Mouse (Mus musculus): ENCODE measurements around the gene Phlpp1.
"Not testable (repeated sequence)": the region's sequence is repeated elsewhere in the genome, so short reads cannot be mapped to it uniquely, and the experiment has no call there.

The Phlpp1 gene

GRCm38 (mm10) chr1:106243371-106243770, 71.8 kb downstream of the Phlpp1 start:
- DNase-seq (ENCODE audit: low spot score in 2 of 2), result no peak

- DNase-seq (ENCODE audit: low spot score in 2 of 2), result no peak
Observed at GRCm38 (mm10) chr1:106244245-106244644, 72.7 kb downstream of the Phlpp1 start.

GRCm38 (mm10) chr1:106254047-106254446, 82.5 kb downstream of the Phlpp1 start:
- DNase-seq (ENCODE audit: low spot score in 2 of 2), result no peak

GRCm38 (mm10) chr1:106257176-106257575, 85.6 kb downstream of the Phlpp1 start:
- DNase-seq (ENCODE audit: low spot score in 2 of 2), result no peak

GRCm38 (mm10) chr1:106268028-106268799, 96.7 kb downstream of the Phlpp1 start:
- DNase-seq (ENCODE audit: low spot score in 2 of 2), result no peak

GRCm38 (mm10) chr1:106269337-106269736, 97.8 kb downstream of the Phlpp1 start:
- DNase-seq (ENCODE audit: low spot score in 2 of 2), result no peak

GRCm38 (mm10) chr1:106272916-106273315, 101.4 kb downstream of the Phlpp1 start:
- DNase-seq (ENCODE audit: low spot score in 2 of 2), result no peak

GRCm38 (mm10) chr1:106273801-106274200, 102.2 kb downstream of the Phlpp1 start:
- no peak for DNase-seq (ENCODE audit: low spot score in 2 of 2)

- DNase-seq (ENCODE audit: low spot score in 2 of 2), result no peak
Observed at GRCm38 (mm10) chr1:106274561-106275001, 103.0 kb downstream of the Phlpp1 start.

- no peak for DNase-seq (ENCODE audit: low spot score in 2 of 2)
Observed at GRCm38 (mm10) chr1:106275142-106275541, 103.6 kb downstream of the Phlpp1 start.

GRCm38 (mm10) chr1:106275731-106276130, 104.2 kb downstream of the Phlpp1 start:
- DNase-seq (ENCODE audit: low spot score in 2 of 2), result no peak

- DNase-seq (ENCODE audit: low spot score in 2 of 2), result no peak
Observed at GRCm38 (mm10) chr1:106276824-106277223, 105.3 kb downstream of the Phlpp1 start.

GRCm38 (mm10) chr1:106277286-106277685, 105.7 kb downstream of the Phlpp1 start:
- no peak for DNase-seq (ENCODE audit: low spot score in 2 of 2)

GRCm38 (mm10) chr1:106278552-106279060, 107.1 kb downstream of the Phlpp1 start:
- DNase-seq (ENCODE audit: low spot score in 2 of 2), result no peak

- DNase-seq (ENCODE audit: low spot score in 2 of 2), result no peak
Observed at GRCm38 (mm10) chr1:106279404-106280123, 108.0 kb downstream of the Phlpp1 start.

GRCm38 (mm10) chr1:106280171-106280913, 108.8 kb downstream of the Phlpp1 start:
- no peak for DNase-seq (ENCODE audit: low spot score in 2 of 2)

- no peak for DNase-seq (ENCODE audit: low spot score in 2 of 2)
Observed at GRCm38 (mm10) chr1:106286815-106287214, 115.3 kb downstream of the Phlpp1 start.

- DNase-seq (ENCODE audit: low spot score in 2 of 2), result no peak
Observed at GRCm38 (mm10) chr1:106289065-106289464, 117.5 kb downstream of the Phlpp1 start.

GRCm38 (mm10) chr1:106289580-106289979, 118.0 kb downstream of the Phlpp1 start:
- no peak for DNase-seq (ENCODE audit: low spot score in 2 of 2)

- no peak for DNase-seq (ENCODE audit: low spot score in 2 of 2)
Observed at GRCm38 (mm10) chr1:106309394-106310039, 138.0 kb downstream of the Phlpp1 start.

- DNase-seq (ENCODE audit: low spot score in 2 of 2), result no peak
Observed at GRCm38 (mm10) chr1:106310285-106310684, 138.7 kb downstream of the Phlpp1 start.

GRCm38 (mm10) chr1:106311830-106312229, 140.3 kb downstream of the Phlpp1 start:
- not testable (repeated sequence) for DNase-seq (ENCODE audit: low spot score in 2 of 2)

Measured in frontal cortex, postnatal 36 days (tissue).